Mouse (Mus musculus): ENCODE results near the gene Ripk1.

DNA sequence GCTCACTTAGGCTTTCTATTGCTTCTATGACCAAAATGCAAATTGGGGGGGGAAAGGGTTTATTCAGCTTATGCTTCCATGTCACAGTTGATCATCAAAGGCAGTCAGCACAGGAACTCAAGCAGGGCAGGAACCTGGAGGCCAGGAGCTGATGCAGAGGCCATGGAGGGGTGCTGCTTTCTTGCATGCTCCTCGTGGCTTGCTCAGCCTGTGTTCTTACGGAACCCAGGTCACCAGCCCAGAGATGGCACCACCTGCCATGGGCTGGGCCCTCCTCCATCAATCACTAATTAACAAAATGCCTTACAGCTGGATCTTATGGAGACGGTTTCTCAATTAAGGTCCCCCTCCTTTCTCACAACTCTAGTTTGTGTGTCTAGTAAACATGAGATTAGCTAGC is 37.9 kb downstream of the Ripk1 start:
- no peak for TF ChIP-seq CTCF (IDR thresholded peaks at IDR 0.05; ENCODE audit: low read depth, low read length)
- TF ChIP-seq POLR2A (IDR thresholded peaks at IDR 0.05; ENCODE audit: extremely low read depth, insufficient read depth, low read length) = no peak
